7 mouse cellular contexts compared by ENCODE assay signal in genomic region chr4:48680648-48681343, GRCm38 (mm10). TPM values are rescaled to one million over a fixed set of nuclear protein-coding genes. Genes with fewer than 3 reads are reported as not detected.
DNase-seq lines count a peak whose midpoint lies in the region; ATAC-seq and TF ChIP-seq lines count a peak whose summit lies in the region.

No protein-coding gene starts in this region.

- no peak for ATAC-seq in Patski
- peak; percentile 41; the same call in 1 of the 2 replicates for ATAC-seq in intestine, embryonic 16.5 days

- WGBS in intestine, embryonic 16.5 days: 33% methylated on average over 10 of the region's 11 CpGs

- peak; percentile 69 for TF ChIP-seq CTCF in left cerebral cortex, adult 2 months (IDR thresholded peaks at IDR 0.05)
- TF ChIP-seq CTCF in Patski (IDR thresholded peaks at IDR 0.05): peak; percentile 44

- in situ Hi-C loops in Patski (cut with MboI; ENCODE audit: low pct_unique_long_range_greater_than_20kb): no loop called here

- H3K4me3 ChIP-seq in left cerebral cortex, adult 2 months: peak overlapping the region; percentile 26
- 0 out of 2 replicates have a peak overlapping the region, but pooled peaks have one; percentile 14 for H3K4me3 ChIP-seq in intestine, embryonic 16.5 days (ENCODE audit: low read length)

- no peaks in the 10 kb centered on the region for H3K27me3 ChIP-seq in Patski
- H3K27me3 ChIP-seq in intestine, embryonic 16.5 days (replicated peaks; ENCODE audit: control insufficient read depth, insufficient read depth, low read length): no peaks in the 10 kb centered on the region

- H3K36me3 ChIP-seq in intestine, embryonic 16.5 days (ENCODE audit: control insufficient read depth, insufficient read depth, low read length): no peaks in the 10 kb centered on the region

- DNase-seq in left cerebral cortex, adult 2 months (ENCODE audit: extremely low spot score in 1 of 2, low spot score in 2 of 2): no peak
- no peak for DNase-seq in left cerebral cortex, postnatal 36 days (ENCODE audit: low spot score in 2 of 2)
- peak; percentile 30 for DNase-seq in Patski (ENCODE audit: low read depth, low spot score)
- peak; percentile 68 for DNase-seq in embryo, embryonic 11.5 days (ENCODE audit: low read depth, low spot score)
- peak; percentile 88 for DNase-seq in lung, postnatal 36 days
- no peak for DNase-seq in frontal cortex, postnatal 10 days (ENCODE audit: low spot score in 2 of 2)

- POLR2A ChIA-PET in Patski (lab: Charles Lee): interaction anchor here (0.7 kb wide), 1 partner anchor 10 kb away, joined by 3 read pairs; no protein-coding TSS in a partner anchor

- CTCF ChIA-PET in Patski (lab: Charles Lee): interaction anchor here (0.8 to 1.3 kb wide), 7 partner anchors 9 to 226 kb away, joined by 3 to 5 read pairs (median 4); no protein-coding TSS in a partner anchor

- no peaks in the 10 kb centered on the region for H3K9me3 ChIP-seq in intestine, embryonic 16.5 days (ENCODE audit: control insufficient read depth, low read length)

- no peak overlapping the region for H3K9ac ChIP-seq in intestine, embryonic 16.5 days (ENCODE audit: low read depth, low read length)

- intact Hi-C loops in left cerebral cortex, adult 2 months (cut with DNase I): loop anchor here (2.0 kb wide), 2 partner anchors 96 to 208 kb away; partner anchors contain the start of genes Tex10 and Tmeff1
- intact Hi-C loops in left cerebral cortex, postnatal 36 days (cut with DNase I): loop anchor here (2.0 to 5.0 kb wide), 2 partner anchors 93 to 208 kb away; partner anchors contain the start of genes Tex10 and Tmeff1

- H3K27ac ChIP-seq in left cerebral cortex, adult 2 months: no peak overlapping the region
- no peak overlapping the region for H3K27ac ChIP-seq in intestine, embryonic 16.5 days (ENCODE audit: low read length)

- no peaks in the 10 kb centered on the region for H3K4me1 ChIP-seq in intestine, embryonic 16.5 days (ENCODE audit: control insufficient read depth, insufficient read depth, low read length)

- H3K4me2 ChIP-seq in intestine, embryonic 16.5 days (ENCODE audit: low read depth, low read length): peak overlapping the region; percentile 43

RNA-seq across cellular contexts. Expression of gene Cavin4, which starts 17.5 kb away (rescaled TPM):
- 1 to 10 TPM; 2.1 TPM for total RNA-seq in left cerebral cortex, adult 2 months (2021)
- total RNA-seq in left cerebral cortex, postnatal 36 days (2021): 1 to 10 TPM; 1.4 to 2.3 TPM
- polyA plus RNA-seq in Patski (2021): 0.06 TPM
- polyA plus RNA-seq in intestine, embryonic 16.5 days (2015; fragmentation: Nextera tagmentation; extraction: Ambion mirVana): 0.09 and 0.18 TPM in 2 replicates

Comparison
In these comparisons a context has a peak if more than half of its experiments do, and no peak if none do; other contexts are left out.
1. DNase-seq: peak in Patski (single experiment), embryo, embryonic 11.5 days (single experiment) and lung, postnatal 36 days (single experiment); none in left cerebral cortex, adult 2 months (0 of 2), left cerebral cortex, postnatal 36 days (0 of 2) and frontal cortex, postnatal 10 days (0 of 2).